Mouse (Mus musculus) layer of hippocampus, adult 2 months (tissue): ENCODE results near the gene Chmp6. TPM values are rescaled to one million over a fixed set of nuclear protein-coding genes. Genes with fewer than 3 reads are reported as not detected.
A peak's percentile ranks its signal among the peaks of the same experiment; 100 is the strongest.

Source experiments
- DNase-seq, 2 experiments: peaks; one replicate each; pipeline ENCODE4 v3.0.0; 2022; ENCODE audit warnings: low spot score in 2 of 2
- H3K27ac ChIP-seq: fragments of 200-600 bp; 2 replicates; pipeline ENCODE4 v1.8.1; 2022
- H3K4me3 ChIP-seq: fragments of 200-600 bp; 2 replicates; pipeline ENCODE4 v1.8.1; 2022; ENCODE audit warnings: mild to moderate bottlenecking
- CTCF ChIP-seq: fragments of 200-600 bp; conservative IDR thresholded peaks from 2 replicates; pipeline ENCODE4 v1.8.1; 2022; ENCODE audit warnings: antibody characterized with exemption, mild to moderate bottlenecking, moderate library complexity
- total RNA-seq, 2 experiments: library from RNA; stranded (reverse); gene quantifications; 2 replicates each; pipeline ENCODE4 v1.2.3; 2021

Gene Chmp6
- total RNA-seq, 2 experiments from 2014 or later: 34.7 to 45.9 TPM

DNA sequence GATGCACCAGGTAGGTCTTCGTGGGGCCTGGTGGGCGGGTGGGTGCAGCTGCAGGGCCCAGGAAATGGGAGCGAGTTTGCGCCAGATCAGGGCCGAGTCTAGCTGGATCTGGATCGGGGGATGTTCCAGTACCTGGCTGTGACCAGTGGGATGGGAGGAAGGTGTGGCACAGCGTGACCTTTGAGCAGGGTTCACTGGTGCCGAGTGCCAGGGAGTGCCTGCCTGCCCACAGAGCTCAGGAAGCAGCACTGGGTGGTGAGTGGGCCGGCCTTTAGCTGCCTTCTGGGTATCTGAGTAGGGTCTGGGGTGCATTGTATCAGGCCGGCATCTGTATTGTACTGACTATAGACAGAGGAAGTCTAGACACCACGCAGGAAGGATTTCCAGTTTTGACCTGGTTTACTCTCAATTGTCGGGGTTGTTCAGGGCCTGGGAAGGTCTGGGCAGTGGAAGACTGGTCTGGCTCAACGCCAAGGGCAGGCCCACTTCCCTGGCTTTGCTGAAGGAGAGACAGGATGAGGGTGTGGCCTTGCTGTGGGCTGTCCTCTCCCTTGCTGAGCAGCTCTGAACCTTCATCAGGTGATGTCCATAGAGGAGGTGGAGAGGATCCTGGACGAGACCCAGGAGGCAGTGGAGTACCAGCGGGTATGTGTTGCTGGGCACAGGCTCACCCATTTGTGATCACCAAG is 3.0 kb downstream of the Chmp6 start:
- no peak for TF ChIP-seq CTCF
- no peak for DNase-seq
- H3K4me3 ChIP-seq: no peak overlapping the region
- H3K27ac ChIP-seq: no peak overlapping the region

DNA sequence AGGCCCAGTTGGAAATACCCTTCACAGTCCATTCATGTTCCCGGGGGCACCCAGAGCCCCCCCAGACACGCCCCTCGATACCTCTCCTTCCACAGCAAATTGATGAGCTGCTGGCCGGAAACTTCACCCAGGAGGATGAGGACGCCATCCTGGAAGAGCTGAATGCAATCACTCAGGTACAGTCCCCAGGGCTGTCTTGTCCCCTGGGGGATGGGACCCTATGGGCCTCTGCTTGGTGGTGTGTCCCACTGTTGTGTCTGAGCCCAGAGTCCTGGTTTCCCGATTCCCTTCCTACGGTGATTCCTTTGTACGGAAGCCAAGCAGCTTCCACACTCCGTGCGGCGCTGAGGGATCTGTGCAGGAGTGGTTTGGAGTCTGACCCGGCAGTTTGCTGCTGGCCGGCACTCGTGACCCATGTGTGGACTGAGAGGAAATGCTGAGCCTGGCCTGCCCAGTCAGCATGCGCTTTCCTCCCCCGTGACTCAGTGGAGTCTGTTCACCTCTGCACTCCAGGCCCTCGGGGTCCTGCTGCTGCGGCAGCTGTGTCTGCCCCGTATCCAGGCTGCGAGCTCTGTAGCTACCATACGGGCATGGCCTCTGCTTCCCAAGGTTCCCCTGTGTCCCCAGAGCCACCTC is 3.7 kb downstream of the Chmp6 start:
- no peak for DNase-seq
- no peak overlapping the region for H3K27ac ChIP-seq
- H3K4me3 ChIP-seq: no peak overlapping the region
- no peak for TF ChIP-seq CTCF

DNA sequence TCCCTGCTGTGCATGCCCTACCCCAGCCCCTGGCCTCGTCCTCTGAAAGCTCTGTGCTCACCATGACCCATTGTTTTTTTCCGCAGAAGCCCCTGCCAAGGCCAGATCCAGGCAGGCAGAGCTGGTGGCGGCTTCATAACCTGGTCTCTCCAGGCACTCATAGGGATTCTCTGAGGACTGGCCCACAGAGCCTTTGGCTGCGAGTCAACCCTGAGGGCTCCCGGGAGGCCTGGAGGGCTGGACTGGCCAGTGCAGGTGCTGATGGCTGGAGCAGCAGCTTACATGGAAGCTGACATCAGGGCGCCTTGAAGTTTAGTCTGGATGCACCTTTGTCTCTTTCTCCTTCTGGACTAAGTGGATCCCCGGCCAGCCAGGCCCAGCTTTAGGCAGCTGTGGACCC is 5.3 kb downstream of the Chmp6 start:
- Histone ChIP-seq H3K4me3 (no peak overlapping the region), H3K27ac (no peak overlapping the region)
- DNase-seq: no peak
- no peak for TF ChIP-seq CTCF

DNA sequence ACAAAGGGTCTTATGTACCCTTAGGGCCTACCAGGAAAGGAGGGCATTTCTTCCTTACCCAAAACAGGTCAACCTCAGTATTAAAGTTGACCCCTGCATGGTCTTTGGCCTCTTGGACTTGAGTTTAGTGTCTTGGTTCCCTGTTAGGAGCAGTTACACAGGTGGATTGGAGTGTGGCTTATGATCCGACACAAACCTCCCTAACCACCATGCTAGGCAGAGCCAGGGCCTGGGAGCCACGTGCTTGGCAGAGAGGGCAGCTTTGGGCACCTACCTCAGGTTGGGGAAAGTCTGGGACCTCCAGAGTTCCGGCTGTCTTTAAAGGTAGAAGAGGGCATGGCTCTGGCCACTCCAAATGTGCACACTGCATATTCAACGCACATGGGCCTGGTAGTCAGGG is 6.2 kb downstream of the Chmp6 start:
- Histone ChIP-seq H3K27ac (no peak overlapping the region), H3K4me3 (no peak overlapping the region)
- no peak for DNase-seq
- no peak for TF ChIP-seq CTCF

DNA sequence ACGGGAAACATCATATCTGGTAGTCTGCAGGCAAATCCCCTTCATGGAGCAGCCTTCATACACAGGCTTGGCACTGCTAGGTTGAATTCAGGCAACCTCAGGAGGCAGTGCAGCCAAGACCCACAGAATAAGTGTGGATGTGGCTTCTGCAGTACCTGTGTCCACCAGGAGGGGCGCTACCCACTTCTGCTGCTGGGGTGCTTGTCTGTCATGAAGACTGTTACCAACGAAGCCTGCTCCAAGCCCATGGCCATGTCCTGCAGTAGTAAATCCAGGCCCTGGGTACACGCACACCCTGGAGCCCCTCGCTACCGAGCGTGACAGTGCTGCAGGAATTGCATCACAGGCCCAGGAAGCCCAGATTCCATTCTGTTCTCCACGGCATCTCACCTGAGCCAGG is 6.7 kb downstream of the Chmp6 start:
- Histone ChIP-seq H3K4me3 (no peak overlapping the region), H3K27ac (no peak overlapping the region)
- peak; percentile 95 for TF ChIP-seq CTCF
- peak; percentile 68 to 87 for DNase-seq

DNA sequence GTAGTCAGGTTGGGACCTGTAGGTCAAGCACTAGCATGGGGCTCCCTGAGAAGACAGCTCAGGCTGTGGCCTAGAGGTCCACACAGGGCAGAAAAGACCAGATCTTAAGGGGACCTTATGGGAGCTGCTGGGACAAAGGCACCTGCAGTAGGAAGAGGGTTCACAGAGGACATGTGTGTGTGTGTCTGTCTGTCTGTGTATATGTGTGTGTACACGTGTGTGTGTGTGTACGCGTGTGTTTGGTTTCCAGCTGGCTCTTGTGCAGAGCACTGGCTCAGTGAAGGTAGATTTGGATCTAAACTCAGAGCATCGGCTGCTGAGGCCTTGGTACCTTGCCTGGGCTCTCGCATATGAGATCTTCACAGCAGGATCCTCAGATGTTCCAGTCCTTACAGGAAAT is 7.4 kb downstream of the Chmp6 start:
- H3K4me3 ChIP-seq: no peak overlapping the region
- no peak overlapping the region for H3K27ac ChIP-seq
- no peak for TF ChIP-seq CTCF
- DNase-seq: no peak

DNA sequence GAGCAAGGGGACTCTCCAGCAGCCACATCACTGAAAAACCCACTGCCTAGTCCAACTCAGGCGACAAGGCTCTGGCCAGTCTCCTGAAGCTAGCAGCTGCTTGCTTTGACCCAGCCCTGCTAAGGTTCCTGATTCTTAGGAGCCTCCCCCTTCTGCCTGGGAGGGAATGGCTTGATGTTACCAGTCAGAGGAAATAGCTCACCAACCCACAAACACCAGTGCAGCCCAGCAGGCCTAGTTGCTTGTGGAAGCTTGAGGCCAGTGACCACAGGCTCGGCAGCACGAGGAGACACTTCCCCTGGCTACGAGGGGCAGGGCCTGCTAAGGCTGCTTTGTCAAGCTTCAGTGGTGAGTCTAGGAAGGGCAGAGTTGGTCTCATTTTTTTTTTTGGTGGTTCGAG is 11.9 kb downstream of the Chmp6 start:
- no peak for TF ChIP-seq CTCF
- DNase-seq: no peak
- Histone ChIP-seq H3K4me3 (no peak overlapping the region), H3K27ac (no peak overlapping the region)

DNA sequence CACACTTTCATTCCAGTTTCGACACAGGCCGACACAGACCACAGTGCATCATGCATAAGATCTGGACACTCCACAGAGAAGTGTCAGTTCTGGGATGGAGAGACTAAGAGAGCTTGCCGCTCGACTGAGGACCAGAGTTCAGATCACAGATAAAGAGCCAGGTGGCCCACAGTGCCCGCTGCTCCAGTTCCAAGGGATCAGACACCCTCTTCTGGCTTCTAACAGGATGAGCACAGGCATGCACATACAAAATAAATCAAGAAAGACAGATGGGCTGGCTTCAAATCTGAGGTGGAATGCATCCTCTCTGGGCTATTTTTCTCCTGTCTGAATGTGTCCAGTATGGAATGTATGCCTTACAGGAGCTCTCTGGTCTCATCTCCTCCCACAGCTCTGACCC is 13.5 kb downstream of the Chmp6 start:
- no peak overlapping the region for H3K27ac ChIP-seq
- TF ChIP-seq CTCF: no peak

DNA sequence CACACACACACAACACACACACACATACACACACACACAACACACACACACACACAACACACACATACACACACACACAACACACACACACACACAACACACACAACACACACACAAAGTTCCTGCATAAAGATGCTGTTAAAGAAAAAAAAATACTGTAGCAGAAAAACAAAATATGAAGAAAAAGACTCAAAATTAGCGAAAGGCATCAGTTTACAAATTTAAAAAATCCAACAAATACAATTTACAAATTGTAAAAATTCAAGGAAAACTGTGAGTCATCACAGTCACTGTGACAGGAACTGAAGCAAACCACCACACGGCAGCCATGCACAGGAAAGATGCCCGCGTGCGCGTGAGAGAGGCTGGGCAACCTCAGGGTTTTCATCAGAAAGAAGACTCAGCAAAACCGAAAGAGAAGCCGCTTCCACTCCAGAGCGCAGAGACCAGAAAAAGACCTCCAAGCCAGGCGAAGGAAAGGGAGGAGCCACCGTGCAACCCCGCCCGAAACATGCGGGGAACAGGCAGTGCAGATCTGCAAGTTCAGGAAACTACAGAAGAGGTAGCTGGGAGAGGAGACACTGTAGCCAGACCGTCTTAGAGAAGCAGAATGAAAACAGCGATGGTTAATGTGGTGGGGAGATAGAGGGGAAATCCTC is 14.9 kb downstream of the Chmp6 start:
- Histone ChIP-seq H3K4me3 (peak overlapping the region; percentile 28; the same call in 1 of the 2 replicates), H3K27ac (peak overlapping the region; percentile 47; the same call in 1 of the 2 replicates)
- DNase-seq: peak in 1 of 2 experiments; percentile 53
- TF ChIP-seq CTCF: no peak

More for the DNA sequence above, 13.5 kb downstream of the Chmp6 start:
- DNase-seq: no peak
- no peak overlapping the region for H3K4me3 ChIP-seq

DNA sequence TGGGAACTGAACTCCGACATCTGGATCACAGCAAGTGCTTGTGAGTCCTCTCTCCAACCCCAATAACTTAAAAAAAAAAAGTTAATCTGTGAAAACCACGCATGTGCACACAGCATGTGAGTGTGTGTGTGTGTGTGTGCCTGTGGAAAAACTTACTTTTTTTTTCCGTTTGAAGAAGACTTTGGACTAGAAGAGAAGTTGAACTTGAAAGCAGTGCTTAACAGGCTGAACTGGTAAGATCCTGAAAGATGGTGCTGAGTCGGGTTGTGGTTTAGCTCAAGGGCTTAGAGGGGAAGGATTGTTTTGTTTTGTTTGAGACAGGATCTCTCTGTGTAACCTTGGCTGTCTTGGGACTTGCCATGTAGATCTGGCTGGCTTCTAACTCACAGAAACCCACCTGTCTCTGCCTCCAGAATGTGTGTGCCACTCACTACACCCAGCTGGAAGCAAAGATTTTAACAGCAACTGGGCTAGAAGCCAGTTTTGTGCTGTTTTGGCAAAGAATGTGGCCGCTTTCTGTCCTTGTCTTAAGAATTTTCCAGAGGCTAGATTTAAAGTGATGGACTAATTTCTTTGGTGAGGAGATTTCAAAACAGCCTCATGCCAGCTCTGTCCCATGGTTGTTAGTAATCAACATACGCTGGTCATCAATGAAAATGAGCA is 16.5 kb downstream of the Chmp6 start:
- Histone ChIP-seq H3K27ac (no peak overlapping the region), H3K4me3 (no peak overlapping the region)
- DNase-seq: no peak
- no peak for TF ChIP-seq CTCF

DNA sequence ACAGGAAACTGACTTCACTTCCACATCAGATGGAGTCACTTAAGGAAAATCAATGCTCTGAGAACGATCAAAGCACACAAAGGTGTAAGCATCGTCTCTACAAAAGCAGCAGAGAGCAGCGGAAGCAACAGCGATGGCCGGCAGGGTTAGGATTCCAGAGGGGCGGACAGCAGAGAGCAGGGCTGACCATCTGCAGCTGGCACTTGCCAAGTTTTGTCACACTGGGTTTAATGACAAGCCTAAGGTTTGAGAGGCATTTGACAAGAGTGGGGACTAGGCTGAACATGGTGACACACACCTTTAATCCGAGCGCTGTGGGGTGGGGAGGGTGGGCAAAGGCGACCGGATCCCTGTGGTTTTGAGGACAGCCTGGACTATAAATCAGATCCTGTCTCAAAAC is 18.6 kb downstream of the Chmp6 start:
- no peak overlapping the region for H3K27ac ChIP-seq

DNA sequence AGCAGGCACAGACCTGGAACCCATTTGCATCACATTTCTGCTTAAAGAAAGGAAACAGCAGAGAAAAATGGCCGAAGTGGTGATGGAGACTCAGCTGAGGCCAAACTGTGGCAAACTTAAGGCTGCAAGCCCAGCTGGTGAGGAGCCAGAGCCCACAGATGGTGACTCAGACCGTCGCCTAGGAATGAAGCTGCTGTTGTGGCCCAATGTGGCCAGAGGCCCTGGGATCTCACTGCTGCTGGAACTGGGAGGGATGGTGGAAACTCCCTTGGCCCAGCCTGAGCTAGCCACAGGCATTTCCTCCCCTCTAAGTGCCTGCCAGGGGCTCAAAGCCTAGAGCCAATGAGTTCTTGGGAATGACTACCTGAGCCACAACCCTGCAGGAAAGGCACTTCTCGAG is 19.9 kb downstream of the Chmp6 start:
- no peak for DNase-seq
- no peak for TF ChIP-seq CTCF
- Histone ChIP-seq H3K27ac (no peak overlapping the region), H3K4me3 (no peak overlapping the region)

More for the DNA sequence above, 18.6 kb downstream of the Chmp6 start:
- TF ChIP-seq CTCF: no peak
- no peak for DNase-seq
- H3K4me3 ChIP-seq: no peak overlapping the region
